ENCODE assay signal across 7 mouse cellular contexts in the genomic region with DNA sequence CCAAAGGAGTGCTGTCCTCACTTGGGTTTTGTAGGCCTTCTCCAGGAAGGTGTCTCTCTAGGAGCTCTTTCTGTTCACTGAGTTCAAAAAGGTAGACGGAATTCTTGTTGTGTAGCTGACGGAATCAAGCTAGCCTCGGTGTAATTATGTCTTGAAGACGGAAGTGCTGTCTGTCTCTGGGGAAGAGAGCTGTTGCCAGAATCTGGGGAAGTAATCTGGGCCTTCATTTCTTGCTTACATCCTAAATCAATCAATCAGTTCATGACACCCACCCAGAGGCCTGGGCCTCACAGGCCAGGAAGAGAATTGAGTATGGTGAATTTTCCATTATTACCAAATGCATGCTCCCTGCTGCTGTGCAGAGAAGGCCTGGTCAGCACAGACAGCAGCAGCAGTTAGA. TPM values are rescaled to one million over a fixed set of nuclear protein-coding genes. Genes with fewer than 3 reads are reported as not detected.
DNase-seq lines count a peak whose midpoint lies in the region; ATAC-seq and TF ChIP-seq lines count a peak whose summit lies in the region.

No protein-coding gene starts in this region.

- TF ChIP-seq CTCF in cerebellum, adult 2 months (IDR thresholded peaks at IDR 0.05; ENCODE audit: borderline replicate concordance, insufficient read depth, low read depth, low read length): no peak

- TF ChIP-seq POLR2A in cerebellum, adult 2 months (IDR thresholded peaks at IDR 0.05; ENCODE audit: borderline replicate concordance, insufficient read depth, low read length): no peak

- H3K4me2 ChIP-seq in hindbrain, embryonic 13.5 days: peak overlapping the region; percentile 86

- peak overlapping the region; percentile 99 for H3K27ac ChIP-seq in embryonic facial prominence, embryonic 10.5 days (replicated peaks)
- peak overlapping the region; percentile 70 for H3K27ac ChIP-seq in hindbrain, embryonic 13.5 days
- H3K27ac ChIP-seq in cerebellum, adult 2 months (ENCODE audit: insufficient read depth, low read length): no peak overlapping the region

- H3K4me1 ChIP-seq in embryonic facial prominence, embryonic 10.5 days: peaks cover 73% of the 10 kb centered on the region
- peaks cover 69% of the 10 kb centered on the region for H3K4me1 ChIP-seq in hindbrain, embryonic 13.5 days (replicated peaks)
- peaks cover 7% of the 10 kb centered on the region; the same call in 1 of the 2 replicates for H3K4me1 ChIP-seq in cerebellum, adult 2 months (ENCODE audit: control insufficient read depth, insufficient read depth, low read length)

- H3K27me3 ChIP-seq in embryonic facial prominence, embryonic 10.5 days (replicated peaks; ENCODE audit: low read depth, poor library complexity, severe bottlenecking): no peaks in the 10 kb centered on the region
- H3K27me3 ChIP-seq in hindbrain, embryonic 13.5 days: no peaks in the 10 kb centered on the region
- no peaks in the 10 kb centered on the region for H3K27me3 ChIP-seq in cerebellum, adult 2 months (ENCODE audit: control insufficient read depth, insufficient read depth, low read length)

- ATAC-seq in hindbrain, embryonic 13.5 days (ENCODE audit: low FRiP score): no peak

- peak overlapping the region; percentile 82 for H3K4me3 ChIP-seq in embryonic facial prominence, embryonic 10.5 days
- H3K4me3 ChIP-seq in hindbrain, embryonic 13.5 days: peak overlapping the region; percentile 71
- no peak overlapping the region for H3K4me3 ChIP-seq in cerebellum, adult 2 months (replicated peaks; ENCODE audit: insufficient read depth, low read depth, low read length)

- H3K36me3 ChIP-seq in embryonic facial prominence, embryonic 10.5 days (replicated peaks): peaks cover 8% of the 10 kb centered on the region
- H3K36me3 ChIP-seq in hindbrain, embryonic 13.5 days: no peaks in the 10 kb centered on the region

- no peaks in the 10 kb centered on the region for H3K9me3 ChIP-seq in embryonic facial prominence, embryonic 10.5 days
- no peaks in the 10 kb centered on the region for H3K9me3 ChIP-seq in hindbrain, embryonic 13.5 days

- DNase-seq in NIH3T3 (ENCODE audit: low read depth): peak; percentile 50
- no peak for DNase-seq in embryonic facial prominence, embryonic 10.5 days (ENCODE audit: low spot score)
- DNase-seq in lung, postnatal 36 days: peak; percentile 58
- DNase-seq in cerebellum, adult 2 months: no peak
- DNase-seq in yolk sac, embryonic 10.5 days (ENCODE audit: low spot score): no peak
- no peak for DNase-seq in layer of hippocampus, postnatal 14 days (ENCODE audit: low spot score in 2 of 2)

- H3K9ac ChIP-seq in hindbrain, embryonic 13.5 days: peak overlapping the region; percentile 90

- WGBS in embryonic facial prominence, embryonic 10.5 days: 9% methylated on average over 4 of the region's 4 CpGs
- WGBS in hindbrain, embryonic 13.5 days: 2% methylated on average over 4 of the region's 4 CpGs
- WGBS in cerebellum, adult 2 months: 65% methylated on average over 4 of the region's 4 CpGs

RNA-seq across cellular contexts. Expression of a gene that starts 48.8 kb away (rescaled TPM):
- polyA plus RNA-seq in embryonic facial prominence, embryonic 10.5 days (2016; fragmentation: Nextera tagmentation; extraction: Ambion mirVana): 0.19 and 0.20 TPM in 2 replicates
- polyA plus RNA-seq in hindbrain, embryonic 13.5 days (2015; fragmentation: Nextera tagmentation; extraction: Ambion mirVana): 0.08 TPM in 1 of 2 replicates, not detected in the other
- polyA plus RNA-seq in cerebellum, adult 2 months (2012; rRNA removed): not detected in 2 replicates
- total RNA-seq in layer of hippocampus, postnatal 14 days (2021): not detected

Comparison
In these comparisons a context has a peak if more than half of its experiments do, and no peak if none do; other contexts are left out.
1. DNase-seq: peak in NIH3T3 (single experiment) and lung, postnatal 36 days (single experiment); none in embryonic facial prominence, embryonic 10.5 days (single experiment), cerebellum, adult 2 months (0 of 2), yolk sac, embryonic 10.5 days (single experiment) and layer of hippocampus, postnatal 14 days (0 of 2).